Mouse (Mus musculus) neural tube, postnatal 0 days (tissue): ENCODE data around the gene Vamp2. TPM values are rescaled to one million over a fixed set of nuclear protein-coding genes. Genes with fewer than 3 reads are reported as not detected.

Experiments used
- polyA plus RNA-seq: library from polyadenylated mRNA; unstranded; fragments of >200 nt; fragmentation: Nextera tagmentation; extraction: Ambion mirVana; gene quantifications from 2 replicates; pipeline ENCODE4 v1.2.1, GENCODE M21; 2015

The Vamp2 gene
- polyA plus RNA-seq: 425 and 492 TPM in 2 replicates

DNA sequence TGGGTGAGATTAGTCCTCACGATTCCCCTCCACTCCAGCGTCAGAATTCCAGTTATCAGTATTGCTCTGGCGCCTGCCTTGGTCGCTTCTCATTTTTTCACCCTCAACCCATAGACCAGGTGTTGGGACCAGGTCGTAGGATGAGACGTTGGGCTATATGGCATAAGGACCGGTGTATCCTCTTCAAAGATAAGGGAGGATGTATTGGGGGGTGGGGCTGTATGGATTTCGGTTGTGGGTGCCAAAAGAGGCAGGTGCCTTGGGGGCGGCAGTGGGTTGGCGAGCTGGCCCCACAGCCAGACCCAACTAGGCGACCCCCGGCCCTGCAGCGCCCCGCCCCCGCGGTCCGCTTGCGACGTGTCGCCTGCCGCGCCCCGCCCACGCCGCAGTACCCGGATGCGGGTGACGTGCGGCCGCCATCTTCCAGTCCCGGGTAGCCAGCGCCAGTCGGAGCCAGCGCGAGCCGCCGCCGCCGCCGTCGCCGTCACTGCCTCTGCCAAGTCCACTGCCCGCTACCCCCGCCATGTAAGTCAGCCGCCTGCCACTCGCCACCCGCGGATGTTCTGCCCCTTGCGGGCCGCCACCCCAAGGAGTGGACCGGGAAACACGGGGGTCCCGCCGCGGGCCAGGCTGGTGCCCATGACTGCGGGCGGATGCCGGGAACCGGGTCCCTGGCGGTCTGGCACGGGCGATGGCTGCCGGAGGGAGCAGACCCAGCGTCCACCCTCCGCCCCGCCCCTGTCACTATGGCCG is at the start of gene Vamp2:
Gene Vamp2 (plus strand): TSS at position 388 of the 753 bp plus-strand sequence.

DNA sequence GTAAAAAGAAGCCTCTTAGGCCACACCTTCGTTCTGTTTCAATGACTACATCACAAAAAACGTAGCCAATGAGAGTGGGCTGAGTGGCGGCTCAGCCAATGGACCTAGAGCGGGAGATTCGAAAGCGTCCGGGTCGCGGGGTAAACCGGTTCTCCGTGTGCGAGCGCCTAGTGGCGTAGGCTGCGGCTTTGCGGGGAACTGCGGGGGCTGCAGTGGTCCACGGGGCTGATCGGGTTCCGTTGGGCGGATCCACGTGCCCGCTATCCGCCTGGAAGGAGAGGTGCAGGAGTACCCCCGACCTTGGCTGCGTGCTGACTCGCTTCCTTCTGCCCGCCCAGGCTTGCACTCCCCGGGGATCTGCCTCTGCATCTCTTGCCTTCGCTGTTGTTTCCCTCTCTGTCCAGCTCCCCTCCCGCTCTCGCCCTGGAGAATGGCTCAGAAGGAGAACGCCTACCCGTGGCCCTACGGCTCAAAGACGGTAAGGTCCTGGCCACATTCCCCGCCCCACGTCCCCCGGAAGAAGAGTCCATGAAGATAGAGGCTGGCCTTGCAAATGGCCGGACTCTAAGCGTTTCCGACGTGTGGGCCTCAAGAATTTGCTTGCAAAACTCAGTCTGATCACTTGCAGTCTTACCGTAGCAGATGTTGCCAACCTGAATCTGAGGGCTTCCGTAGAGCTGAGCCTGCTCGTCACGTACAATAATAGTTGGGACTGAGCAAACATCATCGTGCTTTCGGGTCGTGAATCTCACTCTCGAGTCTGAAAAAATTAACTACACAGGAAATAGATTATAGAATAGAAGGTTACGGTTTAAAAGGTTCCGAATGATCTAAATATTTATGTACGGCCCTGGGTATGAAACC is 42.5 kb upstream of the Vamp2 start, which contains the start of gene Aurkb:
Gene Aurkb (plus strand): TSS at position 117 of the 864 bp plus-strand sequence.

DNA sequence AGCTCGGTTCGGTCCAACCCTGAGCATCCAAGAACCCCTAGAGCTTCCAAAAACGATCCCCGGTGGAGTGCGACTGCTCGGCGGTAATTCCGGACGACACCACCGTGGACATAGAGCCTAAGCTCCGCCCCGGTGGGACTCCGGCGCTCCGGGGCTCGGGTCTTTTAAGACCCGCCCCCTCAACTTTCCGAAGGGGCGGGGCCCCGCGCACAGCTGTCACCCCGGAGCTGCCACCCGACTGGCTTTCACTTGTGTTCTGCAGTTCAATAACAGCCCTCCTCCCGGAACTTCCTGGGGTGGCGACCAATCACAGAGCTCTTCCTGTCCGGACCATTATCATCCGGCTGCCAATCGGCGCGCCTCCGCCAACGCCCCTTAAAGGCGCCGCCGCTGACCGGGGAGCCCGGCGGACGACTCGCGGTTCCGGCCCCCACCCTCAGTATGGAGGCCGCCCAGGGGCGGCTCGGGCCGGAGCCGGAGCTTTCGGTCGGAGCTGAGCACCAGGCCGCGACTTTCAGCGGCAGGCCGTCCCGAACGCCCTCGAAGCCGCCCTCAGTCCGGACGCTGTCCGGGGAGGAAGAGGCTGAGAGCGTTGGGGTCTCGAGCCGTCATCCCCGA is 28.8 kb upstream of the Vamp2 start, which contains the start of gene Borcs6:
Gene Borcs6 (plus strand): TSS at position 361 of the 618 bp plus-strand sequence.

DNA sequence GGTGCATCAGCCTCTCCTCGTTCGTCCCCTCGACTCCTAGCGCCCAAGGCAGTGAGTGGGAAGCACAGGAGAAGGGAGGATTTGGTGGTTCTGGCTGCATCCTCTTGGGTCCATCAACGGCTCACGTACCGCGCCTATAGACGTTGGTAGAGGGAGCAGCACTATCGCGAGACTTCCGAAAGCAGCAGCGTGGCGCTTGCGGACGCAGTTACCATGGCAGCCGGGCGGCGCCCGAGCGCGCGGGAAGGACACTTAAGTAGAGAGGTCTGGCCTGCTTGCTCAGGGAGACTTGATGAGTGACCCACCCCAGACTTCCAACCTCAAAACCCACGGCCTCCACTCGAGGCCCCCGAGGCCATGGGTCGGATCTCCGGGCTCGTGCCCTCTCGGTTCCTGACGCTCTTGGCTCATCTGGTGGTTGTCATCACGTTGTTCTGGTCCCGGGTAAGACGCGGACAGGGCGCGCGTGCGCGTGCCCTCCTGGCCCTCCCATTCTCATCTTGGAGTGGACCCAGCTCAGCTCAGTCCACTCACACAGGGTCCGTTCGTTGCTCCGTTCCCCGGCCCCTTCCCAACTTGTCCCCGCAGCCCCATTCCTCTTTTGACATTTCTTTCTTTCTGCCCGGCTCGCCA is 17.6 kb upstream of the Vamp2 start, which contains the start of gene Tmem107:
Gene Tmem107 (plus strand): TSS at position 217 of the 633 bp plus-strand sequence.

GRCm38 (mm10) chr11:69094697-69095429 is 6.6 kb downstream of the Vamp2 start, which contains the start of gene Per1:
Gene Per1, plus strand, starts transcription at chr11:69095217.

DNA sequence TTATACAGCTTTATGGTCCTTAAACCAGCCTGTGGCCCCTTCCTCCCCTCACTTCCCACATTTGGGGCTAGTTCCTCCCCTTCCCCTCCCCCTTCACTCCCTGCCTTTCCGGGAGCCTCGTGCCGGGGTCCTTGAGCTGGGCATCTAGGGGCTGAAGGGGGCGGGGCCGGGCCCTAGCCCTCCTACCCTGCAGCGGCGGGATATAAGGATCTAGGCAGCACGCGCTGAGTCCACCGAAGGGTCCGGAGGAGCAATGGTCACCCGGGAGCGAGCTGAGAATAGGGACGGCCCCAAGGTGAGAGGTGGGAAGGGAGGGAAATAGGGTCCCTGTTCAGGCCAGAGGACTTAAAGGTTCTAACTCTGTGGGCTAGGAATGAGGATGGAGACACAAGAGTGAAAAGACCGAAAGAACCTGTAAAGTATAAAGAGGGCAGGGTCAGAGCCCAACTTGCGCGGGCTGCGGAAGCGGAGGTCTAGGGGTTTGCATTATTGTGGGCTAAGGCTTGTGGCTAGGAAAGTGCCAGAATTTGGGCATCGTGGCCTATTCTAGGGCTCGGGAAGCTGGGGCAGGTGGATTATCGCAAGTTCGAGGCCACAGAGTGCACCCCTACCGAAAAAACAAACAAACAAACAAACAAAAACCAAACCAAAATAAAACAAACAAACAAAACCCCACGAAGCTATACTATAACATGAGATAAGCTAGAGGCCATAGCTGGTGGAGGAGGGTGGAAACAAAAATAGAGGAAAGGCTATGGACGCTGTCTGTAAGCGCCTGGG is 32.1 kb downstream of the Vamp2 start, which contains the start of gene Hes7:
Gene Hes7 (plus strand): TSS at position 184 of the 780 bp plus-strand sequence.

GRCm38 (mm10) chr11:69122336-69122951 is 34.2 kb downstream of the Vamp2 start, which contains the start of gene 9130213A22Rik:
Gene 9130213A22Rik, minus strand, starts transcription at chr11:69122589.

DNA sequence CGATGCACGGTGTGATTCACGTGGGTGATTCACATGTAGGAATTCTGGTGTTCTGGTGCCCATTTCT is 37.4 kb downstream of the Vamp2 start, which contains the start of gene Aloxe3:
Gene Aloxe3 (plus strand): TSS at position 45 of the 67 bp plus-strand sequence.

Other genes starting within 250 kb of the Vamp2 start
- 103 and 108 TPM in 2 replicates for gene Ndel1, start 216.6 kb upstream of the Vamp2 start, polyA plus RNA-seq
- gene Rnf222, start 199.9 kb upstream of the Vamp2 start, polyA plus RNA-seq: not detected in 2 replicates
- 568 and 632 TPM in 2 replicates for gene Rpl26, start 186.9 kb upstream of the Vamp2 start, polyA plus RNA-seq
- 0.43 and 1.0 TPM in 2 replicates for gene Odf4, start 161.4 kb upstream of the Vamp2 start, polyA plus RNA-seq
- gene Arhgef15, start 131.0 kb upstream of the Vamp2 start, polyA plus RNA-seq: 23.3 and 25.5 TPM in 2 replicates
- gene Slc25a35, start 120.4 kb upstream of the Vamp2 start, polyA plus RNA-seq: 3.4 and 3.6 TPM in 2 replicates
- gene Rangrf, start 113.3 kb upstream of the Vamp2 start, polyA plus RNA-seq: 28.4 and 30.6 TPM in 2 replicates
- 14.4 and 15.8 TPM in 2 replicates for gene Pfas, start 80.0 kb upstream of the Vamp2 start, polyA plus RNA-seq
- gene Ctc1, start 72.6 kb upstream of the Vamp2 start, polyA plus RNA-seq: 36.9 and 43.6 TPM in 2 replicates
- 7.9 and 8.5 TPM in 2 replicates for gene Aurkb, start 42.8 kb upstream of the Vamp2 start, polyA plus RNA-seq
- 30.3 and 31.4 TPM in 2 replicates for gene Borcs6, start 28.8 kb upstream of the Vamp2 start, polyA plus RNA-seq
- 30.0 and 35.1 TPM in 2 replicates for gene Tmem107, start 17.7 kb upstream of the Vamp2 start, polyA plus RNA-seq
- gene Per1, start 6.7 kb downstream of the Vamp2 start, polyA plus RNA-seq: 7.1 and 10.1 TPM in 2 replicates
- 1.8 and 2.1 TPM in 2 replicates for gene Hes7, start 31.9 kb downstream of the Vamp2 start, polyA plus RNA-seq
- gene 9130213A22Rik, start 34.1 kb downstream of the Vamp2 start, polyA plus RNA-seq: 1.3 and 1.4 TPM in 2 replicates
- 9.9 and 11.9 TPM in 2 replicates for gene Aloxe3, start 37.4 kb downstream of the Vamp2 start, polyA plus RNA-seq
- gene Alox12b, start 68.5 kb downstream of the Vamp2 start, polyA plus RNA-seq: 1.4 and 2.0 TPM in 2 replicates
- 2.5 and 3.2 TPM in 2 replicates for gene Alox8, start 109.4 kb downstream of the Vamp2 start, polyA plus RNA-seq
- 0.53 and 0.88 TPM in 2 replicates for gene Gucy2e, start 148.5 kb downstream of the Vamp2 start, polyA plus RNA-seq
- gene Cntrob, start 235.3 kb downstream of the Vamp2 start, polyA plus RNA-seq: 8.1 and 10.7 TPM in 2 replicates
- 174 and 181 TPM in 2 replicates for gene Trappc1, start 235.5 kb downstream of the Vamp2 start, polyA plus RNA-seq
- 7.3 and 8.1 TPM in 2 replicates for gene Kcnab3, start 237.8 kb downstream of the Vamp2 start, polyA plus RNA-seq